In the genomic region with DNA sequence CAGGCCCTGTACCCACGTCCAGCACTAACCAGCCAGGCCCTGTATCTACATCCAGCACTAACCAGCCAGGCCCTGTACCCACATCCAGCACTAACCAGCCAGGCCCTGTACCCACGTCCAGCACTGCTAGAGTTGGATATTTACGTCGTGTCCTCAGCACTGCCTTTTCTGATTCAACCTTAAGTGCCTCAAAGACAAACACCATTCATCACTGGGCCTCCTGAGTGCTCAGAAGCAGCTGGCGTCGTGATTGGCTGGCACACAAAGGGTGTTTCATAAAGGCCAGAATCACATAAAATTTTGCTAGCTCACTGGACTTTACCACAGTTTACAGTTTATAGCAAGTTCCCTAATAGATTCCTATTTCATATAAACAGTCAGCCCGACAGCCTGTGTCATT, we compare ENCODE assay signal across 22 mouse cellular contexts. TPM values are rescaled to one million over a fixed set of nuclear protein-coding genes. Genes with fewer than 3 reads are reported as not detected.
DNase-seq lines count a peak whose midpoint lies in the region; ATAC-seq and TF ChIP-seq lines count a peak whose summit lies in the region.
"Had no signal": no experiment of that assay in that cellular context is flagged by ENCODE, and none has a peak within 500 bp of the region (broad histone marks: within the 10 kb centered on the region; RNA-seq: fewer than 3 reads in every experiment).

No protein-coding gene starts in this region.

- DNase-seq in forebrain, embryonic 11.5 days (ENCODE audit: low spot score): peak; percentile 39
- DNase-seq in forebrain, postnatal 0 days: no peak
- peak; percentile 48 for DNase-seq in lung, postnatal 0 days (ENCODE audit: low spot score)
- DNase-seq in lung, postnatal 4 days: no peak
- peak; percentile 53 for DNase-seq in adipocyte (ENCODE audit: low spot score)
- DNase-seq: B cell, adult 2 months; cerebellum, adult 8-10 months; heart, postnatal 10 days; kidney, postnatal 4 days; layer of hippocampus, adult 9-11 months; right cerebral cortex, postnatal 4 days; thymus, postnatal 4 days had no signal

- H3K27ac ChIP-seq in forebrain, embryonic 11.5 days (ENCODE audit: low read depth, low read length): no peak overlapping the region
- H3K27ac ChIP-seq in forebrain, postnatal 0 days (ENCODE audit: low read depth, low read length): no peak overlapping the region
- no peak overlapping the region; the same call in 1 of the 2 replicates for H3K27ac ChIP-seq in lung, postnatal 0 days (ENCODE audit: low read length)
- H3K27ac ChIP-seq in stomach, embryonic 15.5 days: peak overlapping the region; percentile 63
- no peak overlapping the region for H3K27ac ChIP-seq in liver, embryonic 12.5 days
- H3K27ac ChIP-seq: embryonic facial prominence, embryonic 13.5 days; hindbrain, embryonic 12.5 days; left cerebral cortex, adult 2 months had no signal

- H3K4me1 ChIP-seq in forebrain, embryonic 11.5 days (replicated peaks; ENCODE audit: control insufficient read depth, insufficient read depth, low read length): no peaks in the 10 kb centered on the region
- no peaks in the 10 kb centered on the region for H3K4me1 ChIP-seq in forebrain, postnatal 0 days (ENCODE audit: insufficient read depth)
- no peaks in the 10 kb centered on the region; the same call in 1 of the 2 replicates for H3K4me1 ChIP-seq in lung, postnatal 0 days (ENCODE audit: insufficient read depth, low read depth, low read length)
- H3K4me1 ChIP-seq in stomach, embryonic 15.5 days: peaks cover 10% of the 10 kb centered on the region
- no peaks in the 10 kb centered on the region for H3K4me1 ChIP-seq in liver, embryonic 12.5 days
- H3K4me1 ChIP-seq: embryonic facial prominence, embryonic 13.5 days had no signal

- no peak for ATAC-seq in forebrain, embryonic 11.5 days (replicated peaks; ENCODE audit: low FRiP score)
- no peak for ATAC-seq in forebrain, postnatal 0 days
- ATAC-seq in lung, postnatal 0 days: peak; percentile 52; the same call in 1 of the 2 replicates
- ATAC-seq in stomach, embryonic 15.5 days (ENCODE audit: insufficient read depth, low FRiP score, low read depth): no peak
- no peak for ATAC-seq in liver, embryonic 12.5 days
- ATAC-seq: inflammation-experienced regulatory T-cells, adult 6 months; midbrain, embryonic 16.5 days had no signal

- no peak for TF ChIP-seq EP300 in lung, postnatal 0 days (IDR thresholded peaks at IDR 0.05)

- H3K4me2 ChIP-seq in forebrain, embryonic 11.5 days (ENCODE audit: low read depth, low read length, severe bottlenecking): no peak overlapping the region
- H3K4me2 ChIP-seq in forebrain, postnatal 0 days (ENCODE audit: low read depth): no peak overlapping the region
- no peak overlapping the region for H3K4me2 ChIP-seq in lung, postnatal 0 days (replicated peaks; ENCODE audit: low read depth, low read length)
- H3K4me2 ChIP-seq in stomach, embryonic 15.5 days: no peak overlapping the region
- H3K4me2 ChIP-seq in liver, embryonic 12.5 days: no peak overlapping the region
- H3K4me2 ChIP-seq: embryonic facial prominence, embryonic 13.5 days; heart, embryonic 11.5 days; hindbrain, embryonic 12.5 days had no signal

- no peaks in the 10 kb centered on the region for H3K27me3 ChIP-seq in forebrain, embryonic 11.5 days (ENCODE audit: control insufficient read depth, insufficient read depth, low read length)
- no peaks in the 10 kb centered on the region for H3K27me3 ChIP-seq in forebrain, postnatal 0 days (ENCODE audit: insufficient read depth, low read length)
- no peaks in the 10 kb centered on the region for H3K27me3 ChIP-seq in lung, postnatal 0 days (replicated peaks; ENCODE audit: insufficient read depth, low read length)
- H3K27me3 ChIP-seq in stomach, embryonic 15.5 days (replicated peaks): no peaks in the 10 kb centered on the region
- no peaks in the 10 kb centered on the region for H3K27me3 ChIP-seq in liver, embryonic 12.5 days (replicated peaks)
- H3K27me3 ChIP-seq: embryonic facial prominence, embryonic 13.5 days; hindbrain, embryonic 12.5 days had no signal

- H3K36me3 ChIP-seq in forebrain, embryonic 11.5 days (ENCODE audit: control insufficient read depth, insufficient read depth, low read length): no peaks in the 10 kb centered on the region
- H3K36me3 ChIP-seq in forebrain, postnatal 0 days (ENCODE audit: insufficient read depth): no peaks in the 10 kb centered on the region
- H3K36me3 ChIP-seq in lung, postnatal 0 days (ENCODE audit: insufficient read depth, low read length): no peaks in the 10 kb centered on the region
- H3K36me3 ChIP-seq in stomach, embryonic 15.5 days: no peaks in the 10 kb centered on the region
- H3K36me3 ChIP-seq in liver, embryonic 12.5 days: no peaks in the 10 kb centered on the region
- H3K36me3 ChIP-seq: embryonic facial prominence, embryonic 13.5 days; hindbrain, embryonic 12.5 days had no signal

- no peaks in the 10 kb centered on the region for H3K9me3 ChIP-seq in forebrain, embryonic 11.5 days (ENCODE audit: control insufficient read depth, low read length)
- no peaks in the 10 kb centered on the region for H3K9me3 ChIP-seq in forebrain, postnatal 0 days (ENCODE audit: low read length)
- H3K9me3 ChIP-seq in lung, postnatal 0 days (ENCODE audit: low read length): no peaks in the 10 kb centered on the region
- H3K9me3 ChIP-seq in stomach, embryonic 15.5 days: no peaks in the 10 kb centered on the region
- H3K9me3 ChIP-seq in liver, embryonic 12.5 days (replicated peaks): no peaks in the 10 kb centered on the region
- H3K9me3 ChIP-seq: embryonic facial prominence, embryonic 13.5 days had no signal

- 63% methylated on average over 7 of the region's 7 CpGs for WGBS in forebrain, embryonic 11.5 days
- WGBS in forebrain, postnatal 0 days: 43% methylated on average over 7 of the region's 7 CpGs
- 32% methylated on average over 7 of the region's 7 CpGs for WGBS in lung, postnatal 0 days
- 21% methylated on average over 7 of the region's 7 CpGs for WGBS in stomach, embryonic 15.5 days
- 62% methylated on average over 7 of the region's 7 CpGs for WGBS in liver, embryonic 12.5 days (ENCODE audit: insufficient replicate concordance)

- H3K9ac ChIP-seq in forebrain, embryonic 11.5 days (ENCODE audit: low read length): no peak overlapping the region
- no peak overlapping the region for H3K9ac ChIP-seq in forebrain, postnatal 0 days
- no peak overlapping the region for H3K9ac ChIP-seq in lung, postnatal 0 days (replicated peaks; ENCODE audit: low read depth)
- H3K9ac ChIP-seq in stomach, embryonic 15.5 days: no peak overlapping the region
- no peak overlapping the region for H3K9ac ChIP-seq in liver, embryonic 12.5 days
- H3K9ac ChIP-seq: embryonic facial prominence, embryonic 13.5 days; hindbrain, embryonic 12.5 days had no signal

- no peak for TF ChIP-seq CTCF in forebrain, postnatal 0 days (IDR thresholded peaks at IDR 0.05; ENCODE audit: low read depth)
- TF ChIP-seq CTCF in lung, postnatal 0 days (IDR thresholded peaks at IDR 0.05): no peak

- H3K4me3 ChIP-seq in forebrain, embryonic 11.5 days (ENCODE audit: low read depth, low read length): no peak overlapping the region
- H3K4me3 ChIP-seq in forebrain, postnatal 0 days (ENCODE audit: low read depth, low read length): no peak overlapping the region
- H3K4me3 ChIP-seq in lung, postnatal 0 days (ENCODE audit: low read depth, low read length): no peak overlapping the region
- H3K4me3 ChIP-seq in stomach, embryonic 15.5 days (replicated peaks): no peak overlapping the region
- H3K4me3 ChIP-seq in liver, embryonic 12.5 days: no peak overlapping the region
- H3K4me3 ChIP-seq: embryonic facial prominence, embryonic 13.5 days; hindbrain, embryonic 12.5 days; left cerebral cortex, adult 2 months had no signal

RNA-seq across cellular contexts. Expression of a gene that starts 59.8 kb away (rescaled TPM):
- 0.80 and 2.3 TPM in 2 replicates for polyA plus RNA-seq in forebrain, embryonic 11.5 days (2014; fragmentation: Nextera tagmentation; extraction: Ambion mirVana)
- 1.6 and 1.8 TPM in 2 replicates for total RNA-seq in forebrain, postnatal 0 days (2014; rRNA removed)
- polyA plus RNA-seq in forebrain, postnatal 0 days (2015; fragmentation: Nextera tagmentation; extraction: Ambion mirVana): 1.1 and 1.8 TPM in 2 replicates
- 2.6 and 3.2 TPM in 2 replicates for polyA plus RNA-seq in lung, postnatal 0 days (2015; fragmentation: Nextera tagmentation; extraction: Ambion mirVana)
- 2.3 TPM in 2 replicates for polyA plus RNA-seq in stomach, embryonic 15.5 days (2015; fragmentation: Nextera tagmentation; extraction: Ambion mirVana)
- polyA plus RNA-seq in liver, embryonic 12.5 days (2016; fragmentation: Nextera tagmentation; extraction: Ambion mirVana): 2.1 and 2.3 TPM in 2 replicates
- total RNA-seq: granulocyte monocyte progenitor cell, adult 5-6 weeks; megakaryocyte progenitor cell, adult 5-6 weeks had no signal
- polyA plus RNA-seq: inflammation-experienced regulatory T-cells, adult 6 months had no signal

Comparison
In these comparisons a context has a peak if more than half of its experiments do, and no peak if none do; other contexts are left out.
1. DNase-seq: peak in forebrain, embryonic 11.5 days (single experiment), lung, postnatal 0 days (single experiment) and adipocyte (single experiment); none in forebrain, postnatal 0 days (single experiment) and lung, postnatal 4 days (0 of 2).